Mouse (Mus musculus) spleen, adult 2 months (tissue): Measurements from ENCODE around the gene Gfod1. TPM values are rescaled to one million over a fixed set of nuclear protein-coding genes. Genes with fewer than 3 reads are reported as not detected.

Source experiments
- DNase-seq, 2 experiments: peaks; one replicate each; pipeline versions ENCODE4 v3.0.0 to v3.0.0-alpha.2; 2012 to 2021; ENCODE audit warnings: low spot score in 2 of 2, low read depth in 1 of 2
- H3K27ac ChIP-seq: fragments of 200-500 bp; 2 replicates; pipeline ENCODE4 v1.5.1; 2012; ENCODE audit warnings: low read length, inconsistent platforms; ENCODE audit not compliant: insufficient read depth
- H3K27me3 ChIP-seq: fragments of 200-500 bp; 2 replicates; pipeline ENCODE4 v1.6.1; 2012; ENCODE audit warnings: mild to moderate bottlenecking, moderate library complexity, low read length, inconsistent platforms; ENCODE audit not compliant: control insufficient read depth, insufficient read depth
- H3K36me3 ChIP-seq: fragments of 200-500 bp; 2 replicates; pipeline ENCODE4 v1.6.1; 2012; ENCODE audit warnings: mild to moderate bottlenecking, low read length, inconsistent platforms; ENCODE audit not compliant: control insufficient read depth, insufficient read depth
- H3K4me1 ChIP-seq: fragments of 200-500 bp; 2 replicates; pipeline ENCODE4 v1.6.1; 2011; ENCODE audit warnings: inconsistent platforms; ENCODE audit not compliant: control insufficient read depth, insufficient read depth, insufficient read length
- H3K4me3 ChIP-seq: fragments of 200-500 bp; 2 replicates; pipeline ENCODE4 v1.5.1; 2011; ENCODE audit warnings: mild to moderate bottlenecking, inconsistent platforms; ENCODE audit not compliant: insufficient read depth, insufficient read length; ENCODE audit errors: extremely low read depth
- CTCF ChIP-seq: fragments of 200-500 bp; IDR thresholded peaks from 2 replicates; pipeline ENCODE4 v1.5.1; 2011; ENCODE audit warnings: mild to moderate bottlenecking, inconsistent platforms; ENCODE audit not compliant: insufficient read depth, insufficient read length, insufficient replicate concordance; ENCODE audit errors: extremely low read depth
- POLR2A ChIP-seq: fragments of 200-500 bp; IDR thresholded peaks from 2 replicates; pipeline ENCODE4 v1.6.1; 2011; ENCODE audit warnings: low read depth, low read length, inconsistent platforms
- WGBS: fragments of 180-500 bp; shearing (Covaris S2); methylation state at CpG from one replicate; pipeline ENCODE4 v1.1.7; 2018; 5-methylcytosine and 5-hydroxymethylcytosine counted together
- polyA plus RNA-seq: library from polyadenylated mRNA; depleted of rRNA; stranded (reverse); fragments of >200 nt; gene quantifications from 2 replicates; pipeline ENCODE4 v1.2.3, GENCODE M21; 2012

Gene Gfod1
- polyA plus RNA-seq, 1 experiment = 2.8 TPM

DNA sequence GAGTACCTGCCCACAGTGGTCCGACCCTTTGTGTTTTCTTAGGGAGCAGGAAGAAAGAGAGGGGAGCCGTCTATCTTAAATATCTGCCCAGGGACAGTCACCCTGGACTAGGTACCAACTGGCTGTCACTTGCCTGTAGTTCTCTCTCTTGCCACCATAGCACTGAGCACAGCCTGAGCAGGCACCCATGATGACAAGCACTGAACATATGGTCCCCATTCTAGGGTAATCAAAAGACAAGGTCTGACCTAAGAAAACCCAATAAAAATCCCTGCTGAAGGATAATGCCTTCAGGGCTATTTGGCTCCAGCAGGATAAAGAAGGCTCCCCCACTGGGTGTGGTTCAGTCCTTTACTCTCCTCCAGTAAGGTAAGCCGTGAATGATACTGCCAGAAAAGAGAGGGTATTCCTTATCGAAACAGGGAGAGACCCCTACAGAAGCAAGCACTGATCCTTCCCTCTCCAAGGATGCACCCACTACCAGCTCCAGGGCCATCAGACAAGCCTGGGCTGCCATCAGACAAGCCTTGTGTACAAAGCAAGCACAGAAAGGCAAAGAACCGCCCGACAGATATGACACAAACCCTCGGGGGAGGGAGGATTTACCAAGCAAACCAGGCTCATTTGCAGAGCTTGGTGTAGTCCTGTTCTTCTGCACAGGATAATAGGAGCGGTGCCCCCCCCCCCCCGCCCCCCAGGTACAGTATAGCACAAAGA lies 68.9 kb downstream of the Gfod1 start:
- Histone ChIP-seq H3K27me3 (no peaks in the 10 kb centered on the region), H3K4me1 (peaks cover 12% of the 10 kb centered on the region; the same call in 1 of the 2 replicates), H3K4me3 (no peak overlapping the region), H3K27ac (no peak overlapping the region), H3K36me3 (no peaks in the 10 kb centered on the region)
- no peak for TF ChIP-seq POLR2A
- TF ChIP-seq CTCF = no peak
- no peak for DNase-seq
- 69% methylated on average over 9 of the region's 9 CpGs for WGBS

- peaks cover 6% of the 10 kb centered on the region; the same call in 1 of the 2 replicates for H3K4me1 ChIP-seq
- DNase-seq = no peak
- no peaks in the 10 kb centered on the region for H3K27me3 ChIP-seq
- no peak overlapping the region for H3K4me3 ChIP-seq
- 85% methylated on average over 4 of the region's 4 CpGs for WGBS
- no peak overlapping the region for H3K27ac ChIP-seq
- TF ChIP-seq CTCF = no peak
- TF ChIP-seq POLR2A = no peak
- H3K36me3 ChIP-seq = no peaks in the 10 kb centered on the region
Observed at GRCm38 (mm10) chr13:43233331-43233730, 70.6 kb downstream of the Gfod1 start.

DNA sequence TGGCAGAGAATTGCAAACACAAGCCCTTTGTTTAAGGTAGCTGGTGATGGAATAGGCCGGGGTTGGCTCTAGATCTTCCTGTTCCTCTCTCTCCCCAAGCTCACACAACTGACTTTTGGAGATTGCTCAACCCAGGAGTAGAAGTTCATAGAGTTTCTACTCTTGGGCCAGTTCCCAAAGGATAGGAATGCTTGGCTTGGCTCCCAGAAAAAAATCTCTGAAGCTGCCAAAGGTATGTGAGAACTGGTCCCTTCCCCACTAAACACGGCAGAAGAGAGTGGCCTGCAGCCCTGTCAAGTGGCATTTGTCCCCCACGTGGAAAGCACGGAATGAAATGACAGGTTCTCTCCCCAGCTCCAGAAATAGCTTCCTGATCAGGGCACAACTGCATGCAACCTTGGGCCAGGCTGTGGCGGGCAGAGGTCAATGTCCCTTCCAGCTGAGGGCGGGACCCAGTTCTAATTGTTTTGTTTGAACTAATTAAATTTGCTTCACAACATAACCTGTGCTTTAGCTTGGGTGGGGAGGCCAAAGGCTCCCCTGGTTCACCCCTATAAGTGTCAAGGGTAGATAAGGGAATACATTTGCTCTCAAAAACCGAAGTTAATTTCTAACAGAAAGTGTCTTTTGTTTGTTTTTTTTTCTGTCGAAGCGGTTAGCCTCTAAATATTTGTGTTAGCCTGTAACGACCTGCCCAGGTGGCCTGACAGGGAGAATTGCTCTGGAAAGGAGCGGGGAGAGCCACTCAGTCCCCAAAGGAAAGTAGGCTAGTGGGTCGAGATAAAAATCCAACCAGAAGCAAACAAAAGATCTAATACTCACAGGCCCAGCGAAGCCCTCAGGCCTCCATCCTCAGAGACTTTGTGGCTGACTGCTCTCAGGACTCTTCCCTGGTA lies 71.8 kb downstream of the Gfod1 start:
- WGBS = 79% methylated on average over 13 of the region's 13 CpGs
- H3K4me3 ChIP-seq = no peak overlapping the region
- no peaks in the 10 kb centered on the region for H3K36me3 ChIP-seq
- H3K27me3 ChIP-seq = no peaks in the 10 kb centered on the region
- no peak overlapping the region for H3K27ac ChIP-seq
- peaks cover 3% of the 10 kb centered on the region; the same call in 1 of the 2 replicates for H3K4me1 ChIP-seq
- TF ChIP-seq POLR2A (no peak), CTCF (no peak)
- DNase-seq = no peak

- no peak overlapping the region for H3K4me3 ChIP-seq
- DNase-seq = no peak
- no peak overlapping the region for H3K27ac ChIP-seq
- no peaks in the 10 kb centered on the region for H3K27me3 ChIP-seq
- TF ChIP-seq POLR2A = no peak
- TF ChIP-seq CTCF = no peak
- H3K4me1 ChIP-seq = no peaks in the 10 kb centered on the region; the same call in 1 of the 2 replicates
- H3K36me3 ChIP-seq = no peaks in the 10 kb centered on the region
- WGBS = 38% methylated on average over 4 of the region's 4 CpGs
Observed at GRCm38 (mm10) chr13:43230842-43231241, 73.1 kb downstream of the Gfod1 start.

DNA sequence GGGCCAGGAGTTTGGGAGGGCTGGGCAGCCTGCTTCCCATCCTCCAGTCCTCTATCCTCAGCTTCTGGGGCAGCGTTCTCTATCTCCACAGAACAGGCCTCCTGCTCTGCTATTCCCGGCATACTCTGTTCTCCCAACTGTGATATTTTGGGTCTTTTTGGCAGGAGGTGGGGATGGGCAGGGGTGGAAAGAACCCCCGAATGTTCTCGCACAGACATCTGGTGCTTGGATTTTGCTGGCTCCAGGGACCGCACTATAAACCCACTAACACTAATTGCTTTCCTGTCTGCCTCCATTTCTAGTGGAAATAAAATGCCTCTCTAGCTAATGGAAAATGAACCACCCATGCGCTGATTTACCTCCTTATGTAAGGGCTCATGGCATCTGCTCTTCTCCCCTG lies 73.7 kb downstream of the Gfod1 start:
- Histone ChIP-seq H3K27me3 (no peaks in the 10 kb centered on the region), H3K27ac (no peak overlapping the region), H3K36me3 (no peaks in the 10 kb centered on the region), H3K4me3 (no peak overlapping the region), H3K4me1 (no peaks in the 10 kb centered on the region)
- TF ChIP-seq CTCF (no peak), POLR2A (no peak)
- DNase-seq = no peak
- WGBS = 94% methylated on average over 6 of the region's 6 CpGs

GRCm38 (mm10) chr13:43229767-43230166 lies 74.2 kb downstream of the Gfod1 start:
- Histone ChIP-seq H3K27me3 (no peaks in the 10 kb centered on the region), H3K36me3 (no peaks in the 10 kb centered on the region), H3K4me1 (no peaks in the 10 kb centered on the region), H3K27ac (no peak overlapping the region), H3K4me3 (no peak overlapping the region)
- DNase-seq = no peak
- 84% methylated on average over 3 of the region's 3 CpGs for WGBS
- TF ChIP-seq CTCF = no peak
- TF ChIP-seq POLR2A = no peak
